Mouse (Mus musculus) testis, adult 2 months (tissue): ENCODE results near the gene Tbc1d1. TPM values are rescaled to one million over a fixed set of nuclear protein-coding genes. Genes with fewer than 3 reads are reported as not detected.

ENCODE experiments used
- H3K27ac ChIP-seq: fragments of 200-500 bp; 2 replicates; pipeline ENCODE4 v1.5.1; 2012; ENCODE audit warnings: low read depth, low read length; ENCODE audit not compliant: control insufficient read depth, insufficient read depth
- H3K27me3 ChIP-seq: fragments of 200-500 bp; 2 replicates; pipeline ENCODE4 v1.6.1; 2012; ENCODE audit warnings: mild to moderate bottlenecking, low read length, moderate library complexity; ENCODE audit not compliant: control insufficient read depth, insufficient read depth
- H3K36me3 ChIP-seq: fragments of 200-500 bp; 2 replicates; pipeline ENCODE4 v1.6.1; 2012; ENCODE audit warnings: mild to moderate bottlenecking, low read length; ENCODE audit not compliant: control insufficient read depth, insufficient read depth
- H3K4me1 ChIP-seq: fragments of 200-500 bp; 2 replicates; pipeline ENCODE4 v1.6.1; 2012; ENCODE audit warnings: low read length; ENCODE audit not compliant: control insufficient read depth, insufficient read depth
- H3K4me3 ChIP-seq: fragments of 200-500 bp; 2 replicates; pipeline ENCODE4 v1.5.1; 2012; ENCODE audit warnings: low read depth, mild to moderate bottlenecking, low read length, moderate library complexity, mixed read lengths; ENCODE audit not compliant: control insufficient read depth
- CTCF ChIP-seq: fragments of 200-500 bp; IDR thresholded peaks from 2 replicates; pipeline ENCODE4 v1.5.1; 2012; ENCODE audit warnings: low read depth, mild to moderate bottlenecking, inconsistent platforms, low read length, moderate library complexity; ENCODE audit not compliant: control insufficient read depth, insufficient read depth, insufficient replicate concordance
- POLR2A ChIP-seq: fragments of 200-500 bp; IDR thresholded peaks from 2 replicates; pipeline ENCODE4 v1.6.1; 2012; ENCODE audit warnings: low read depth, mild to moderate bottlenecking, inconsistent platforms, low read length, moderate library complexity; ENCODE audit not compliant: control insufficient read depth
- polyA plus RNA-seq: library from polyadenylated mRNA; depleted of rRNA; stranded (reverse); fragments of >200 nt; gene quantifications from 2 replicates; pipeline ENCODE4 v1.2.3, GENCODE M21; 2012

Tbc1d1 gene
- polyA plus RNA-seq, 1 experiment: 37.8 TPM

DNA sequence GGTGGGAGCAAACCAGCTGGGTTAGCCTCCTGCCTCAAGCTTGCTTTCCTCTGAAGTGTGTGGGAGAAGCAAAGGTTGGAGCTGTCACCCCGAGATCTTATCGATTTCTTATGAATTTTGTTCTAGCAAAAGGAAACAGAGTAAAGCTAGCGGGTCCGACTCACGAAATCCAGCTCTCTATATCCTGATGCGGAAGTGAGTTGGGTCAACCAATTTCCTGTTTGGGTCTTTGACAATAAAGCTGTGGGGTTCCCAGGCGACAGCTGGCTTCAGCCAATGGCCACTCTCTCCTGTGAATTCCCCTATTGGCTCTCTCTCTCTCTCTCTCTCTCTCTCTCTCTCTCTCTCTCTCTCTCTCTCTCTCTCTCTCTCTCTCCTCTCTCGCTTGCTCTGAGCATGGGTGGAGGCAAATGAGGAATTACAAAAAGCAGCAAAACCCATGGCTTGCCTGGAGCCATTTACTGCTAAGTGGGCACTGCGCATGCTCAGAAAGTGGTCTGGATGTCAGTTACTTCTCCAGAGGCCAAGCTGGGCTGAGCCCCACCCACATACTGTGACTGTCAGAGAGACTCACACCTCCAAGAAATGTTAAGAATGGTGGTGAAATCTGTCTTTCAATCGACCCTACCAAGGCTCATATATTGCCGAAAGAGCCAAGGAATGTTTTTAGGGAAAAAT, 224.7 kb downstream of the Tbc1d1 start:
- Histone ChIP-seq H3K4me3 (peak overlapping the region; percentile 12), H3K27me3 (no peaks in the 10 kb centered on the region), H3K4me1 (peaks cover 2% of the 10 kb centered on the region), H3K36me3 (no peaks in the 10 kb centered on the region), H3K27ac (no peak overlapping the region)
- TF ChIP-seq POLR2A: peak; percentile 21; the same call in 1 of the 2 replicates
- no peak for TF ChIP-seq CTCF

DNA sequence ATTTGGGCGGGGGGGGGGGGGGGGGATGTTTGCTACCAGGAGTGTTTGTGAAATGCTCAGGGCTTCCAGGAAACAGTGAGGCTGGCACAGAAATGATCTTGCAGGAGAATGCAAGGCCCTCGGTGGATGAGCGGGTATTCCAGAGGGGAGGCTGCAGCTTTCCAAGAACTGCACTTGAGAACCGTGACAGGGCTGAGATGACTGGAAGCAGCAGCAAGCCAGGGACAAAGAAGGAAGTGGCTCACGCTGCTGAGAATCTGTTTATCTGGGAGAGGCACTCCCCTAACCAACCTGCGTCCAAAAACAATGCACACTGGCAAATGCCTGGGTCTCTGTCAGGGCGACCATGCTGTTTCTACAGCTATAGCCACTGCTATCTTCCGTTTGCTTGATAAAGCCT, 225.4 kb downstream of the Tbc1d1 start:
- TF ChIP-seq CTCF (no peak), POLR2A (no peak)
- Histone ChIP-seq H3K27me3 (no peaks in the 10 kb centered on the region), H3K36me3 (no peaks in the 10 kb centered on the region), H3K4me1 (peaks cover 2% of the 10 kb centered on the region), H3K27ac (no peak overlapping the region), H3K4me3 (no peak overlapping the region)

DNA sequence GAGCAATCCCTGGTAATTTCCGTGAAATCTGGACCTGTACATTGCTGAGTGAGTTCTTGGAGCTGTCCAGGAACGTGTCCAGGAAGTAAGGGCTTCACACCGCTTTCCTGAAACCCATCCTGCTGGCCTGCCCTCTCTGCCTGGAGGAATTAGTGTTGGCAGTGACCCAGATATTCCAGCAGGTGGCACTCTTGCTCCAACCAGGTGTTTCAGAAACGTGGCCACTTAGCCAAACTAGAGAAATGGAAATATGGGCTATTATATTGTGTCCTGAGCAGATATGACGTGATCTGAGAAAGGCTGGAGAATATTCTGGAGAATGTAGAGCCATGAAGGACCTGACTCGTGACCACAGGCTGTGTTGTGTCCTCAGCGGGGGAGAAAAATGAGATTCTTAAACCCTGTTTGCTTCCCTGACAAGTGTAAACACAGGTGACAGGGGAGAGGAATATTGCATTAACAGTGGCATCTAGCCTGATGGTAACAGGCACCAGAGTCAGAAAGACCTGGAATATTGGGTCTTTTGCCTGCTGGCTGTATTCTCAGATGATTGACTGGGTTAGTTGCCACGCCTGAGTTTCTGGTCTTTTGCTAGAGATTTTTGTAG, 226.4 kb downstream of the Tbc1d1 start:
- Histone ChIP-seq H3K4me3 (no peak overlapping the region), H3K27me3 (no peaks in the 10 kb centered on the region), H3K36me3 (no peaks in the 10 kb centered on the region), H3K4me1 (peaks cover 2% of the 10 kb centered on the region), H3K27ac (no peak overlapping the region)
- TF ChIP-seq POLR2A (no peak), CTCF (peak; percentile 72)

DNA sequence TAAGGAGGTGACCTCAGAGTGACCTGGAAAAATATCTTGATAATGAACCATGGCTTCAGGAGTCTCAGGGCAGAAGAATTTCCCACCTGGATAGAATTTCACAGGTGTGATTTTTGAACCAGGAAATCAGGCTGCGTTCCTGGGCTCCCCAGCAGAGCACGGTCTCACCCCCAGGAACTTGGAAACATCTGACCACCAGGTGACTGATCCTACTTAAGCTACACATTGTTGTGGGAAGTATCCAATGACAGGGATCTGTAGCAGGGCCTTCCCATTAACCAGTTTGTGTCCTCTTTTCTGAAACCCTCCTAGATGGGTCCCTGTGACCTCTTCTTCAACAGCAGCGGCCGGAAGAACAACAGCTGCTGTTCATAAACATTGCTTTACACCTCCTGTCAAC, 227.1 kb downstream of the Tbc1d1 start:
- Histone ChIP-seq H3K27ac (no peak overlapping the region), H3K27me3 (no peaks in the 10 kb centered on the region), H3K4me1 (peaks cover 2% of the 10 kb centered on the region), H3K4me3 (no peak overlapping the region), H3K36me3 (no peaks in the 10 kb centered on the region)
- no peak for TF ChIP-seq CTCF
- TF ChIP-seq POLR2A: no peak

DNA sequence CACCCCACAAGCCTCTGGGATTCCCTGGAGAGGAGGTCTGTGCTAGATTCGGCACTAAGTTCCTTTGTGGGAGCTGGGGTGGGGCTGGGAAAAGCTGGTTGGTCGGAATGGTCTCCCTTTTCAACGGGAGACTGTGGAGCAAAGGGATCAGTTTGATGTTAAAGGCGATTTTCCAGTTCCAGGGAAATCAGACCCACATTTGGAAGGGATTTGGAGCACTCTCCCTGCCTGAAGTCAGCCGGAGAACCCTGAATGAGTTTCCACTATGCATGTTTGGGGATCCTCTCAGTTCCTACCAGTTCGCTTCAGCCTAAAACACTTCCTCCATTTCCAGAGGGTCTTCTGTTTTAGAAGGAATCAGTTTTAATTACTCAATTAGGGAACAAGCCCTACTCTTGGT, 228.4 kb downstream of the Tbc1d1 start:
- Histone ChIP-seq H3K4me3 (no peak overlapping the region), H3K27me3 (no peaks in the 10 kb centered on the region), H3K36me3 (no peaks in the 10 kb centered on the region), H3K27ac (no peak overlapping the region), H3K4me1 (peaks cover 2% of the 10 kb centered on the region)
- TF ChIP-seq CTCF (no peak), POLR2A (no peak)

DNA sequence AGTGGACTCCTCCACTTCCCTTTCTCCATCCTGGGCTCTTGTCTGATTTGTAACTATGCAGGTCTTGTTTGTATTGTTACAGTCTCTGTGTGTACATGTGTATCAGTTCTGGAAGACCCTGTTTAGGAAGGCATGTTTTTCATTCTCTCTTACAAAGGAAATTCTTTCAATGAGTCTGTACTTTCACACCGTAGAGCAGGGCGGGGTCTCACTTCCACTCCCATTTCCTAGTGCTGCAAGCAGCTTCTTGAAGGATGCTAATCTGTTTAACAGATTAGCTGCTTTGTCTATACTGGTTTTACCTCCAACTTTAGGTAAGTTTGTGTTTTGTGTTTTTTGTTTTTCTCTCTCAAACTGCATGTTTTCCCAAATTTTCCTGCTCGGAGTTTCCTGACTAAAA, 230.9 kb downstream of the Tbc1d1 start:
- Histone ChIP-seq H3K4me1 (peaks cover 2% of the 10 kb centered on the region), H3K36me3 (no peaks in the 10 kb centered on the region), H3K27ac (no peak overlapping the region), H3K27me3 (no peaks in the 10 kb centered on the region), H3K4me3 (no peak overlapping the region)
- TF ChIP-seq POLR2A (no peak), CTCF (no peak)

DNA sequence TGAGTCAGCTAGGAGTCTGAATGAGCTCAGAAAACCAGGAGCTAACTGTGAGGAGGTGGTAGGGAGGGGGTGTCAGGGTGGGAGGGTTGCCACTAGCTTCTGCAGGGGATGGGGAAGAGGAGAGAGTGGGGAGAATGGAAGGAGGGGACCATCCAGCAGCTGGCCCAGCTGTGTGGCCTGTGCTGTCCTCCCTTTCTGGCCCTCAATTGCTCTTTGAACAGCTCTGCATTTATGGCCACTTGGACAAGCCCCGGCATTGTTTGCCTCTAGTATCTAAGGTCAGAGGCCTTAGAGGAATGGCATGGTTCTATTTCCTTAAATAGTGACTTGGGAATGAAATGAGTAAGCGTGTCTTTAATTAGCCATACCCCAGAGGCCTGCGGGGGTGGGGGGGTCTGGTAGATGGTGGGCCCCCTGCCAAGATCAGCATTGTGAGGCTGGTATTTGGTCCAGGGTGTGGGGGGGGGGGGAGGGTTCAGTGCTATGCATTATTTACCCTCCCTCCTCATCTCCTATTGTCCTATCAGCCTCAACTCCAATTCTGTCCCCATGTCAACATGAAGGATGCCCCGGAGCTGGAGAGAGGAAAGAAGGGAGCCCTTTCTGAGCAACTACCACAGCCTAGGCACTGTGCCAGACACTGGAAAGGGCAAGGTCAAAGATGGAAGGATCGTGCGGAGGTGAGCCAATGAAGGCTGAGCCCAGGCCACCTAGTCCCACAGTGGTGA, 233.3 kb downstream of the Tbc1d1 start:
- TF ChIP-seq CTCF (no peak), POLR2A (no peak)
- H3K27ac ChIP-seq: no peak overlapping the region
- no peak overlapping the region for H3K4me3 ChIP-seq
- no peaks in the 10 kb centered on the region for H3K36me3 ChIP-seq
- H3K4me1 ChIP-seq: peaks cover 2% of the 10 kb centered on the region
- H3K27me3 ChIP-seq: no peaks in the 10 kb centered on the region
